Mouse (Mus musculus): ENCODE results near the gene Gse1.

The Gse1 gene

DNA sequence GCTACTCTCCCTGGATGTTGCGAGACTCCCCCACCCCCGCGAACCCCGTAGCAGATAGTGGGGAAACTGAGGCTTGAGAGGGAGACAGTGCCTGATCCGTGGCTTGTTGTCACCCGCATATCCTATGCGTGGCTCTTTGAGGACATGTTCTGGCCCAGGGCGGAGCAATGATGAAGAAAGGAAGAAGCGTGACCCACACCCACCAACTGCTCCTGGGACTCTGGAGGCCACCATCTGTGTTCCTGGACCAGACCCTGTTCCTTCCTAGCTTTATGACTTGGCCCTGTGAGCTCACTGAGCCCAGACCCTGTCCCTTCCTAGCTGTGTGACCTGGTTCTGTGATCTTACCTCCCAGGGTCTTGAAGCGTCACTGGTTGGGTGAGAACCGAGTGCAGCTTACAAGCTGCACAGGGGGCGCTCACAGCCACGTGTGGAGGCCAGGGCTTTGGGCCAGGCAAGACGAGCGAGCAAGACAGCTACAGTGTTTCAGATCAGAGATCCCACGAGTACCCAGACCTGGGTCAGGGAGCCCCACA, 48.7 kb downstream of the Gse1 start:
- H3K9me3 ChIP-seq (ENCODE audit: low read length), result no peaks in the 10 kb centered on the region

DNA sequence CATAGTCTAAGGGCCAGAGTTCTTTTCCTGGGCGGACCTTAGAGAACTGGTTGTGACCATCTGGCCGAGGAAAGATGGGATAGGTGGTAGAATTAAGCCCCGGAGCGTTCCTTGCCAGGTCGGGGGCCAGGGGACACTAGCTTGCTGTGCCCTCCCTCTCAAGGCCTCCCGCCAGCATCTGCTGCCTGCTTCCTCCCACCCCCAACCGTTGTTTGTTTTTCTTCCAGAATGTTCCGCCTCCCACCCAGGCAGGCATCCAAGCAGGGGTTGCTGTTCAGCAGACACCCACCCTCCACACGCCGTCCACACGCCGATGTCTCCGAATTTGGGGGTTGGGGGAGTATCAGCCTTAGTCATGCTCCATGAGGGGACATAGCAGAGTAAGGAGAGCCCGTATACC, 49.8 kb downstream of the Gse1 start:
- Histone ChIP-seq H3K4me1 (replicated peaks; ENCODE audit: low read depth, low read length) (peaks cover 59% of the 10 kb centered on the region), H3K4me3 (replicated peaks; ENCODE audit: low read length) (no peak overlapping the region), H3K27me3 (ENCODE audit: insufficient read depth, low read length) (peaks cover 52% of the 10 kb centered on the region), H3K36me3 (ENCODE audit: insufficient read depth, low read length) (no peaks in the 10 kb centered on the region), H3K9me3 (ENCODE audit: low read length) (no peaks in the 10 kb centered on the region)
- TF ChIP-seq CTCF (conservative IDR thresholded peaks at IDR 0.05; ENCODE audit: low read length), result no peak
- no peak for TF ChIP-seq NANOG (IDR thresholded peaks at IDR 0.05; ENCODE audit: borderline replicate concordance, low read length)
- no peak for TF ChIP-seq POU5F1 (IDR thresholded peaks at IDR 0.05; ENCODE audit: borderline replicate concordance, low read length)

More for the DNA sequence above, 48.7 kb downstream of the Gse1 start:
- TF ChIP-seq CTCF (conservative IDR thresholded peaks at IDR 0.05; ENCODE audit: low read length) (0 out of 2 replicates have a peak, but pooled peaks have one; percentile 15), POU5F1 (IDR thresholded peaks at IDR 0.05; ENCODE audit: borderline replicate concordance, low read length) (no peak)
- Histone ChIP-seq H3K36me3 (ENCODE audit: insufficient read depth, low read length) (no peaks in the 10 kb centered on the region), H3K4me3 (replicated peaks; ENCODE audit: low read length) (peak overlapping the region; percentile 76), H3K27me3 (ENCODE audit: insufficient read depth, low read length) (peaks cover 56% of the 10 kb centered on the region), H3K4me1 (replicated peaks; ENCODE audit: low read depth, low read length) (peaks cover 65% of the 10 kb centered on the region)

DNA sequence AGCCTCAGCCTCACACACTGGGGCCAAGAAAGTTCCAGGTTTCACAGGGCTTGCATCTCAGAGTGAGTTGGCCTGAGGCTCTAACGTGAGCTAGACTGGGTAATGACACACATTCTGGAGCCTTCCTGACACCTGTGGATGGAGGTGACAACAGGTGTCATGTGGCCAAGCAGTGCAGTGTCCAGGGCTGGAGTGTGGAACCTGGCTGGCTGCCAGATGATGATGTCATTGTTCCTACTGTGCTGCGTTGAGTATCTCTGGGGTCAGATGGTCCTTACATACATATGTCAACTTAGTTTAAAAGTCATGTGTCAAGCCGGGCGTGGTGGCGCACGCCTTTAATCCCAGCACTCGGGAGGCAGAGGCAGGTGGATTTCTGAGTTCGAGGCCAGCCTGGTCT, 51.2 kb downstream of the Gse1 start:
- TF ChIP-seq NANOG (IDR thresholded peaks at IDR 0.05; ENCODE audit: borderline replicate concordance, low read length), result no peak
- TF ChIP-seq POU5F1 (IDR thresholded peaks at IDR 0.05; ENCODE audit: borderline replicate concordance, low read length), result no peak
- H3K4me1 ChIP-seq (replicated peaks; ENCODE audit: low read depth, low read length), result peaks cover 45% of the 10 kb centered on the region
- H3K9me3 ChIP-seq (ENCODE audit: low read length), result no peaks in the 10 kb centered on the region
- H3K27me3 ChIP-seq (ENCODE audit: insufficient read depth, low read length), result peaks cover 56% of the 10 kb centered on the region
- H3K36me3 ChIP-seq (ENCODE audit: insufficient read depth, low read length), result no peaks in the 10 kb centered on the region
- H3K4me3 ChIP-seq (replicated peaks; ENCODE audit: low read length), result no peak overlapping the region

DNA sequence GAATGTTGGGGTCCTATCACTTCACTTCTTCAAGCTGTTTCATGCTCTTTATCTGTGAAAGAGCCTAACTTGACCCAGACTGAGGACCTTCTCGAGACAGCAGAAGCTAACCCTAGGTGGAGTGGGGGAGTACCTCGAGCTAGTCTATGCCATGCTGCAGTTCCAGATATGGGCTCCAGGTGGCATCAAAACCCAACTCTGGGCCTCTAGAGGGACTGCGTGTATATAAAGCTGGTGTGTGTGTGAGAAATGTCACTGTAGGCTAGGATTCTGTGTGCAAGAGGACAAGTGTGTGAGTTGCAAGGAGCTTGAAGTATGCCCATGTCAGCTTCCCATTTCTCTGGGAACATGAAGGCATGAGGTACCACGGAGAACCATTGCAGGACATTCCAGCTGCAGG, 53.2 kb downstream of the Gse1 start:
- H3K9me3 ChIP-seq (ENCODE audit: low read length), result no peaks in the 10 kb centered on the region
- no peaks in the 10 kb centered on the region for H3K36me3 ChIP-seq (ENCODE audit: insufficient read depth, low read length)

DNA sequence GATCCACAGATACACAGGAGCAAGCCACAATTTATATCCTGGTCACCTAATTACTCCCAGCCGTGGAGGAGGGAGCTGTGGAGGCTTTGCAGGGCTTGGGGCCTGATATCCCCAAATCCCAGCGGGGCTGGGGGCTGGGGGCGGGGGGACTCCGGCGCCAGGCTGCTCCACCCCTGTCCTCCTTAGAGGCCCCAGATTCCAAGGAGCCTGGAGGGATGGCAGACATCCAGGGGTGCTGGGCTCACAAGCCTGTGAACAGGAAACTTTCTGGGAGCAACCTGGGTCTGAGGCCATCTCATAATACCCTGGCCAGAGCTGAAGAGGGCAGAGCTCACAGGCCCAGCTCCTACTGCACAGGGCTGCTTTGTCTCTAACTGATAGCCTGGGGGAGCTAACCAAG, 54.2 kb downstream of the Gse1 start:
- H3K36me3 ChIP-seq (ENCODE audit: insufficient read depth, low read length), result no peaks in the 10 kb centered on the region
- H3K27me3 ChIP-seq (ENCODE audit: insufficient read depth, low read length), result peaks cover 61% of the 10 kb centered on the region
- H3K9me3 ChIP-seq (ENCODE audit: low read length), result no peaks in the 10 kb centered on the region
- TF ChIP-seq POU5F1 (IDR thresholded peaks at IDR 0.05; ENCODE audit: borderline replicate concordance, low read length), result no peak
- no peak for TF ChIP-seq CTCF (conservative IDR thresholded peaks at IDR 0.05; ENCODE audit: low read length)
- no peak for TF ChIP-seq NANOG (IDR thresholded peaks at IDR 0.05; ENCODE audit: borderline replicate concordance, low read length)
- H3K4me1 ChIP-seq (replicated peaks; ENCODE audit: low read depth, low read length), result peaks cover 27% of the 10 kb centered on the region
- no peak overlapping the region for H3K4me3 ChIP-seq (replicated peaks; ENCODE audit: low read length)

More for the DNA sequence above, 53.2 kb downstream of the Gse1 start:
- TF ChIP-seq POU5F1 (IDR thresholded peaks at IDR 0.05; ENCODE audit: borderline replicate concordance, low read length), result no peak
- peak; percentile 99 for TF ChIP-seq CTCF (conservative IDR thresholded peaks at IDR 0.05; ENCODE audit: low read length)
- Histone ChIP-seq H3K4me1 (replicated peaks; ENCODE audit: low read depth, low read length) (peaks cover 30% of the 10 kb centered on the region), H3K4me3 (replicated peaks; ENCODE audit: low read length) (no peak overlapping the region), H3K27me3 (ENCODE audit: insufficient read depth, low read length) (peaks cover 65% of the 10 kb centered on the region)

DNA sequence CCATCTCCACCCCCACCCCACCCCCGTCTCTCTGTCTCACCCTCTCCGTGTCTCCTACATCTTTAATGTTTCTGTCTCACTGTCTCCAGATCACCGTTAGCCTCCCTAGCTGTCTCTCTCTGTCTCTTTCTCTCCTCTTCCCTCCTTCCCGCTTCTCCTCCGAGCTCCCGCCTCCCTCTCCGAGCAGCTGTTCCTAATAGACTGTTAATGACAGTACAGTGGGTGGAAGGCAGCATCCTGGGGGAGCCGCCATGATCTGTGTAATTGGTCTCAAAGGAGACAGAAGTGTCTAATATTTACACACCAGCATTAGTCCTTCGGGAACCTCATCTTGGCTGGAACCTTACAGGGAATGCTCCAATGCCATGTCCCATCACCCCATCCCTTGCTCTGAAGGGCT, 56.0 kb downstream of the Gse1 start:
- Histone ChIP-seq H3K4me1 (replicated peaks; ENCODE audit: low read depth, low read length) (peaks cover 35% of the 10 kb centered on the region), H3K27me3 (ENCODE audit: insufficient read depth, low read length) (peaks cover 43% of the 10 kb centered on the region), H3K9me3 (ENCODE audit: low read length) (no peaks in the 10 kb centered on the region), H3K36me3 (ENCODE audit: insufficient read depth, low read length) (no peaks in the 10 kb centered on the region), H3K4me3 (replicated peaks; ENCODE audit: low read length) (no peak overlapping the region)
- TF ChIP-seq CTCF (conservative IDR thresholded peaks at IDR 0.05; ENCODE audit: low read length), result no peak
- TF ChIP-seq POU5F1 (IDR thresholded peaks at IDR 0.05; ENCODE audit: borderline replicate concordance, low read length), result no peak
- no peak for TF ChIP-seq NANOG (IDR thresholded peaks at IDR 0.05; ENCODE audit: borderline replicate concordance, low read length)

DNA sequence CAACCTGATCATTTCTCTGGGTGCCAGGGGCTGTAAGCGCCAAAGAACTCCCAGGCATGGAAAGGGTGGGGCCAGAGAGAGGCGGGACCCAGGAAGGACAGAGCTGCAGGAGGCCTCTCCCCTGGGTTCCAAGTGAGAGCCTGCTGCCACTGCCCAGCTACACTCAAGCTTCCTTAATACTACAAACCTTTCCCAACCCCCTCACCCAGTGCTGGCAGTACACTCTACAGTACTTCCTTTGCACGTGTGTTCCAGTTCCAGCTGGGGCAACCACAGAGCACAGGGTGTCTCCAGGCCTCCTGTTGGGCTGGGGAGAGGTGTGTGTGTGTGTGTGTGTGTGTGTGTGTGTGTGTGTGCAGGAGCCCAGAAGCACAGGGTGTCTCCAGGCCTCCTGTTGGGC, 56.8 kb downstream of the Gse1 start:
- H3K4me3 ChIP-seq (replicated peaks; ENCODE audit: low read length), result no peak overlapping the region
- peaks cover 38% of the 10 kb centered on the region for H3K27me3 ChIP-seq (ENCODE audit: insufficient read depth, low read length)
- H3K4me1 ChIP-seq (replicated peaks; ENCODE audit: low read depth, low read length), result peaks cover 43% of the 10 kb centered on the region
- no peak for TF ChIP-seq NANOG (IDR thresholded peaks at IDR 0.05; ENCODE audit: borderline replicate concordance, low read length)
- no peak for TF ChIP-seq CTCF (conservative IDR thresholded peaks at IDR 0.05; ENCODE audit: low read length)
- TF ChIP-seq POU5F1 (IDR thresholded peaks at IDR 0.05; ENCODE audit: borderline replicate concordance, low read length), result no peak
- no peaks in the 10 kb centered on the region for H3K9me3 ChIP-seq (ENCODE audit: low read length)
- H3K36me3 ChIP-seq (ENCODE audit: insufficient read depth, low read length), result no peaks in the 10 kb centered on the region

DNA sequence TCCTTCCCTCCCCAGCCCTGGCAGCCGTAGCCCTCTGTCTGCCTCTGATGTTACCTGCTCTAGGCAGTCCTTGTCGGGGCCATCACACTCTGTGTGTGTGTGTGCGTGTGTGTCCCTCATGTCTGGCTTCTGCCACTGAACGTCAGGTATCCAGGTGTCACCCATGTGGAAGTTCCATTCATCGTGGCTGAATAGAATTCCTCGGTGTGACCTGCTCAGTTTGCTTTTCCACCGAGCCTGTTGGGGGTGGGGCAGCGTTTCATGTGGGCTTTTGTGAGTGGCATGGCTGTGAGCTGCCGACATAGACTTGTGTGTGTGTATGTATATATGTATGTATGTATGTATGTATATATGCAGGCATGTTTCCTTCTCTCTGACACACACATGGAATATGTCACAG, 57.6 kb downstream of the Gse1 start:
- no peaks in the 10 kb centered on the region for H3K36me3 ChIP-seq (ENCODE audit: insufficient read depth, low read length)
- H3K4me1 ChIP-seq (replicated peaks; ENCODE audit: low read depth, low read length), result peaks cover 47% of the 10 kb centered on the region
- no peak overlapping the region for H3K4me3 ChIP-seq (replicated peaks; ENCODE audit: low read length)
- H3K27me3 ChIP-seq (ENCODE audit: insufficient read depth, low read length), result peaks cover 30% of the 10 kb centered on the region
- TF ChIP-seq CTCF (conservative IDR thresholded peaks at IDR 0.05; ENCODE audit: low read length) (no peak), NANOG (IDR thresholded peaks at IDR 0.05; ENCODE audit: borderline replicate concordance, low read length) (no peak), POU5F1 (IDR thresholded peaks at IDR 0.05; ENCODE audit: borderline replicate concordance, low read length) (no peak)
- H3K9me3 ChIP-seq (ENCODE audit: low read length), result no peaks in the 10 kb centered on the region

Data from E14TG2a.4 (cell line).